Mouse (Mus musculus) ovary, postnatal 10 days (tissue): ENCODE results near the gene Ptprd.

ENCODE experiments used
- DNase-seq: peaks from one replicate; pipeline ENCODE4 v3.0.0; 2022; ENCODE audit warnings: low spot score

Ptprd gene

DNA sequence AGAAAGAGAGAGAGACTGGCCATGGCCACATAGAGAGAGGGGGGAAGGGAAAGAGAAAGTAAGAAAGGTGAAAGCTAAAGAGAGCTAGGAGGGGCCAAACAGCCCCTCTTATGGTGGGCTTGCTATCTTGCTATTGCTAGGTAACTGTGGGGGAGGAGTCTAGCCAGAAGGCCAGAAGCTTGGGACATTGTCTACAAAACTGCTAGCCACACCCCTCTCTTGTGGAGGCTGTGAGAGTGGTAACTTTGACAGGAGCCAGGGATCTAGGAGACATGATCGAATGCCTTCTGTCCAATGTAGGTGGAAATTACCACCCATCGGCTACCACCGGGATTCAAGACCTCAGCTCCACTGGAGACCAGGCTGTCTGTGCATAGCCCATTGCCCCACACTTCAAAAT, 1899.2 kb downstream of the Ptprd start:
- DNase-seq = no peak

GRCm38 (mm10) chr4:76305987-76306386, 1905.8 kb downstream of the Ptprd start:
- no peak for DNase-seq

DNA sequence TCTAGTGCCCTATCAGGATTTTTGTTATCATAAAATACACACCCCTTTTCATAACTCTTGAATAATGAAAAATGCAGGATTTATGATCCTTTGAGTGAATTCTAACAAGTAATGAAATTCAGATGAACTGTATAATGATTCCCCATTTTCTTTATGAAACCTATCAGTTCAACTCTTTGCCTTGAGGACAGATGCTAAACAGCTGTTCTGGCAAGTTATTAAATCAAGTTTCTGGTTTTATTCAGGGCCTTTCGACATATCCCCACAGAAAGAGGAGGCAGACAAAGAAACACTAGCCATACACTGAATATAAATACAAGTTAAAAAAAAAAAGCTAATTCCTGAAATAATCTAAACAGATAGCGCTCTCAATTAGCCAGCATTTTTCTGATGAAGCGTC, 1914.4 kb downstream of the Ptprd start:
- no peak for DNase-seq

GRCm38 (mm10) chr4:76292733-76293357, 1918.9 kb downstream of the Ptprd start:
- no peak for DNase-seq

DNA sequence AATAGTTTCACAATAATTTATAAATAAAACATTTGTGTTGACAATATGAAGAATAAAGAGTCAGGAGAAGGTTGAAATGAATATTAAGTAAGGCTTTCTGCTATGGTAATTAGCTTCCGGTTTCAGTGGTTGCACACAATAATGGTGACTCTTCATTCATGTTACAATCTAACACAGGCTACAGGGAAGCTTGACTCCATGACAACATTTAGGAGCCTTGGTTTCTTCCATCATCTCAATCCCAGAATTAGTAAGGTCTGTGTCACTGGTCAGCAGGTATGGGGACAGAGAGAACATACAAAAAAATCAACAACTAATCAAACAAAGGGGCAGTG, 1921.3 kb downstream of the Ptprd start:
- DNase-seq = no peak

DNA sequence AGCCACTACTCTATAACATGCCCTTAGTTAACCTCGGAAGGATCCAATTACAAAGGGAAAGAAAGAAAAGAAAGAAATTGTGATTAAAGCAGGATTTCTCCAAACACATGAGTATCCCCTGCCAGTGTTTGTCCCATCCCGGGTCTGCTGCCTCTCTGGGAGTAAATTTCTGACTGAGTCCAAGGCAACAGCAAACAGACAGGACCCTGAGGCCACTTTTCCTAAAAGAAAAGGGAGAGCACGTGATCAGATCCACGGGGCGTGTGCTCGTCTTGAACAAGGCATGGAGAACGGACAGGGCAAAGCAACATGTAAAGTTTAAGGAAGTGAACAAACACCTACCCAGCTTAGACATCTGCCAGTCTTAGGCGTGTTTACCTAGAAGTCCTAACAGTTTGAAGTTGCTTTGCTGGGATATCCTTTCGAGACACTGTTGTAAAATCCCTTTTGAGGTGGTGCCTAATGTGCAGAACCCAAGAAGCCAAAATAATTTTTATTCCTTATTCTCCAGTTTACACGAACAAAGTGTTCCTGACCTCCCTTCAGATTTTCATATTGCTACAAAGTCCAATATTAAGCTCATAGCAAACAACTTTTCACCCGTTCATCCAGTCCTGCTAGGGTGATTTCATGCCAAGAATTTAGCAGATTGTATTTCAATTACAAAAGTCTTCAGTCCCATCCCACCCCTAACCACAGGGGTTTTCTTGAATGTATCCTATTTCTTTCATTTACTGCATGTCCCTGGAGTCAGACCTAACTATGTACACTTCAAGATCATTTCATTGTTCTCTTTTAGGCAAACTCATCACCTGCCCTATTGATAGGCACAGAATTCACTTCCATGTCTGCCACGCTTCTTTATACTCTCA, 1921.9 kb downstream of the Ptprd start:
- DNase-seq = no peak

DNA sequence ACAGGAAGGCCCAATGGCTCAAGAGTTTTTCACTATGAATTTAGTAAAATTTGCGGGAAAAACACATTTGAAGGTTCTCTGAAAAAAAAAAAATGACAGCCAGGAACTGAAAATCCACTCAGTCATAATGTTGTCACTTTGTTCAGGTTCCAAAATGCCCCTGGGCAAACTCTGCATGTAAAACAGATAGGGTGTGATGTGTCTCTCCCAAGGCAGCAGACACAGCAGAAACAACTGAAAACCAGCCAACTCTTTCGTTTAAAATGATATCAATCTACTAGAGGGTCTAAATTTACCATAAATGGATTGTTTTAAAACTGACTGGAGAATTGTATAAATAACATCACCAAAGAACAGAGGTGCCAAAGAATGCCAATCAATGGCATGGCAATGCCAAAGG, 1925.7 kb downstream of the Ptprd start:
- DNase-seq = no peak

- no peak for DNase-seq
Measured at GRCm38 (mm10) chr4:76282886-76283285, 1928.9 kb downstream of the Ptprd start.

DNA sequence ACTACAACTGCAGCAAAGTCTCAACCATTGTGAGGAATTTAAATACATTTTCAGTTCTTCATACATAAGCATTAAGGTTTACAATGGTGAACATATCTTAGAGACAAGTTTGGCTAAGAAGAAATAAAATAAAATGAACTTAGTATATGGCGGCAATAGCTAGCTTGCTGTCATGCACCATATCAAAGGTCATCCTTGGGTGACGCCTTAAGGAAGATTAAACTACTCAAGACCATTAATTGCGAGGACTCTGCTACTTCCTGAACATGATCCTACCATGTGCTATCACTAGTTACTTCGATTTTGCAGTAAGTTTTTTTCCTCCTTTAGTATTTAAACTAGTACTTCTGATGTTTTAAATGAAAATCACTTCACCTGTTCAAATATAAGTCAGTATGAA, 1949.0 kb downstream of the Ptprd start:
- no peak for DNase-seq

- DNase-seq = no peak
Measured at GRCm38 (mm10) chr4:76260686-76261085, 1951.1 kb downstream of the Ptprd start.

GRCm38 (mm10) chr4:76260286-76260685, 1951.5 kb downstream of the Ptprd start:
- no peak for DNase-seq

- DNase-seq = no peak
Measured at GRCm38 (mm10) chr4:76259636-76260035, 1952.1 kb downstream of the Ptprd start.

GRCm38 (mm10) chr4:76244371-76244770, 1967.4 kb downstream of the Ptprd start:
- no peak for DNase-seq

GRCm38 (mm10) chr4:76241542-76241941, 1970.2 kb downstream of the Ptprd start:
- no peak for DNase-seq

- no peak for DNase-seq
Measured at GRCm38 (mm10) chr4:76241140-76241539, 1970.6 kb downstream of the Ptprd start.

- DNase-seq = no peak
Measured at GRCm38 (mm10) chr4:76239063-76239462, 1972.7 kb downstream of the Ptprd start.

DNA sequence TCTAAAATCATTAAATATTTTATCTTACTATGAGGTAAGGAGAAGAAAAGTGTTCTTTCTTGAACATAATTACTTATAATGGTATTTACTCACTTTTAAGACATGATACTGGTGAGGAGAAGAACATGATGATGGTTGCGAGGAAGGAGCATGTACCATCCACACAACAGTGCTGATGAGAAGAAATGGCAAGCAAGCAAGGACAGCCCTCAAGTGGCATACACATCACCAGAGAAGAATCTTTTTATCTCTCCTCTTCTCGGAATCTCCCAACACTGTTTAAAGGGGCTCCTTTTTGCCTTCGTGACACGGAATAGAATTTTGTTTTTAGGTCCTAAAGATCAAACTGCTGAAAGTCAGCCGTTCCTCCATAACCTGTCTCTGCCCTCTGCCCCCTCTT, 1973.2 kb downstream of the Ptprd start:
- no peak for DNase-seq

GRCm38 (mm10) chr4:76237827-76238226, 1973.9 kb downstream of the Ptprd start:
- DNase-seq = no peak

DNA sequence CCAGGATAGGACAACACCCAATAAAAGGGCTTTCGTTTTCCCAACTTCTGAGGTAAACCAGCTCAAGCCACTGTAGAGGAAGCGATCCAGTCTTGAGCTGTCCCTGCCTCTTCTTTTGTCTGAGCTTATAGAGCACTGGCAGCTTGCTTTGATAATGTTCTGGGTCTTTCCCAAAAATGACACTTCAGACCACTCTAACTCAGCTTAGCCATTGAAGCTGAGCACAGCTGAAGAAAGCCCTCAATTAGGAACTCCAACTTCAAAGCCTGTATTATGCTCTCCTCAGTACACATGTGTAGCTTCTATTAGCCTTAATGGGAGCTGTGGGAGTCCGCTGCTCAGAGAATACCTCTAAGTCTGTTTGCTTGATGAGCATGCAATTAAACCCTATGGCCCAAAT, 1988.0 kb downstream of the Ptprd start:
- DNase-seq = no peak

DNA sequence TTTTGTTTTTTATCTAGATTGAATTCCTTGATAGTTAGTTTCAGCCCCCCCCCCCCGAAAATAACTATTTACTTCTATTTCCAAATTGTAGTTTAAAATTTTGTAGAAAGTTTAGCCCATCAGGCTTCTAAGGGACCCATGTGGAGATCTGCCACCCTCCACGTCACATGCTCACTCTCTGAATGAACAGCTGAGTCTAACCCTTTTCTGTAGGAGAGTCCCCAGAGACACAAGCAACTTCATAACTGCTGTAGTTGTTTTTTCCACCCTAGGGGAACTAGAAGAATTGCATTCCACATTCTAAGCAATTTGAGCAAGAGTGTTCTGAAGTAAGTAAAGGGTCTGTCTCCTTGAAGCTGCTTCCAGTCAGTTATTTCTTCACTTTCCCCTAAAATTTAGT, 1989.2 kb downstream of the Ptprd start:
- DNase-seq = no peak

DNA sequence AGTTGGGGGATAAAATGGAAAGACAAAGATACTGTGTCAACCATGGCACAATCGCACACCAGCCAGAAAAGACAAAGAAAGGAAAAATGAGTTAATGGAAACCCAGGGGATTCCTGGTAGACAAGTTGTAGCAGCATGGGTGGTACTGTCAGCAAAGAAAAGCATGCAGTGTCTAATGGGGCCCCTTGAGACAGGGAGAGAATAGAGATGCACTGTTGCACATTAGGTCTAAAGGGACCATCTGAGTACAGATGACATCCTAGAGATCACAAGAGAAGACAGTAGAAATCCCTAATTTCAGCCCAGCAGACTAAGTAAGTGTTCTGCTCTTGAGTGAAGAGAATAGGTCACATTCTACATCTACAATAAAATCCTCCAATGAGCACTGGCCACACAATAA, 1993.7 kb downstream of the Ptprd start:
- DNase-seq = no peak

DNA sequence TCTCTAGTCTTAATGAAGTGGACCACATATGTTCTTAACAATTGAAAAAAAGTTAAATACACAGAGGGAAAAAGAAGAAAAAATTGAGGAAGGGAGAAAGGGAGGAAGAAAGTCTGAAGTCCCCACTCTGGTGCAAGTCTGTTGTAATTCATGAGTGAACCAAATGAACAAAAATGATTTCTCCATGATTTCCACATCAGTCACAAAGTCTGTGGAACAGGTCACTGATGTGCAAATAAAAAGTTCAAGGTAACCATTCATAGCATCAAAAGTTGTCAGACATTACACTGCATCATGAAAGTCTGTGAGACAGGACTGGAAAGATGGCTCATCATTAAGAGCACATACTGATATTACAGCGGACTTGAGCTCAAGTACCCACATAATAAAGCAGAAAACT, 1996.6 kb downstream of the Ptprd start:
- no peak for DNase-seq

DNA sequence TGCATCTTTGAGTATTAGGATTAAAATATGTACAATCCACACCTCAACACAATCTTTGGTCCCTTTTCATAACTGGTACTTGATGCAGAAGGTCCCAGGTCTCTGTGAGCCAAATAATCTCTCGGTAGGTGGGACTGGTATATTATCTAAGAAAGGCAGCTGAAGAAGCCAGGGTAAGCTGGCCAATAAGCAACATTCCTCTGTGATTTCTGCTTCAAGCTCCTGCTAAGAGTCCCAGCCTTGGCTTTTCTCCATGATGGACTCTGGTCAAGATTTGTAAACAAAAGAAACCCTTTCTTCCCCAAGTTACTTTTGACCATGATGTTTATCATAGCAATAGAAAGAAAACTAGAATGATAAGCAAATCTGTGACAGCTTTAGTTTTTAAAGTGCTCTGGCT, 2012.4 kb downstream of the Ptprd start:
- no peak for DNase-seq

GRCm38 (mm10) chr4:76194762-76195161, 2017.0 kb downstream of the Ptprd start:
- no peak for DNase-seq
